Mouse (Mus musculus) hindbrain, embryonic 15.5 days (tissue): ENCODE data around the gene Arf6. TPM values are rescaled to one million over a fixed set of nuclear protein-coding genes. Genes with fewer than 3 reads are reported as not detected.
A peak's percentile ranks its signal among the peaks of the same experiment; 100 is the strongest.

Source experiments
- ATAC-seq: fragments of 200-750 bp; cut with Nextera tagmentation; 2 replicates; pipeline ENCODE4 v1.8.0; 2017; ENCODE audit warnings: low read depth, moderate number of reproducible peaks, moderate TSS enrichment; ENCODE audit not compliant: low FRiP score
- H3K27ac ChIP-seq: fragments of 300-500 bp; sonication (generic); replicated peaks from 2 replicates; pipeline ENCODE4 v1.5.1; 2015; ENCODE audit warnings: mild to moderate bottlenecking, inconsistent platforms
- H3K27me3 ChIP-seq: fragments of 300-500 bp; sonication (generic); 2 replicates; pipeline ENCODE4 v1.6.1; 2015; ENCODE audit warnings: control low read depth, inconsistent platforms
- H3K36me3 ChIP-seq: fragments of 300-500 bp; sonication (generic); 2 replicates; pipeline ENCODE4 v1.6.1; 2015; ENCODE audit warnings: control low read depth, inconsistent platforms
- H3K4me1 ChIP-seq: fragments of 300-500 bp; sonication (generic); replicated peaks from 2 replicates; pipeline ENCODE4 v1.6.1; 2015; ENCODE audit warnings: control low read depth, inconsistent platforms
- H3K4me2 ChIP-seq: fragments of 300-500 bp; sonication (generic); 2 replicates; pipeline ENCODE4 v1.6.1; 2015; ENCODE audit warnings: moderate library complexity, mild to moderate bottlenecking, inconsistent platforms
- H3K4me3 ChIP-seq: fragments of 300-500 bp; sonication (generic); 2 replicates; pipeline ENCODE4 v1.5.1; 2015; ENCODE audit warnings: mild to moderate bottlenecking, inconsistent platforms
- H3K9ac ChIP-seq: fragments of 300-500 bp; sonication (generic); 2 replicates; pipeline ENCODE4 v1.6.1; 2015; ENCODE audit warnings: inconsistent platforms
- H3K9me3 ChIP-seq: fragments of 300-500 bp; sonication (generic); 2 replicates; pipeline ENCODE4 v1.6.1; 2016; ENCODE audit warnings: control low read depth, inconsistent platforms
- WGBS: fragments of 180-500 bp; shearing (Covaris S2); methylation state at CpG from one replicate; pipeline ENCODE4 v1.1.7; 2015; 5-methylcytosine and 5-hydroxymethylcytosine counted together
- polyA plus RNA-seq: library from polyadenylated mRNA; unstranded; fragments of >200 nt; fragmentation: Nextera tagmentation; extraction: Ambion mirVana; gene quantifications from 2 replicates; pipeline ENCODE4 v1.2.1, GENCODE M21; 2015

The Arf6 gene
- polyA plus RNA-seq, 1 experiment from 2014 or later = 30.8 TPM

DNA sequence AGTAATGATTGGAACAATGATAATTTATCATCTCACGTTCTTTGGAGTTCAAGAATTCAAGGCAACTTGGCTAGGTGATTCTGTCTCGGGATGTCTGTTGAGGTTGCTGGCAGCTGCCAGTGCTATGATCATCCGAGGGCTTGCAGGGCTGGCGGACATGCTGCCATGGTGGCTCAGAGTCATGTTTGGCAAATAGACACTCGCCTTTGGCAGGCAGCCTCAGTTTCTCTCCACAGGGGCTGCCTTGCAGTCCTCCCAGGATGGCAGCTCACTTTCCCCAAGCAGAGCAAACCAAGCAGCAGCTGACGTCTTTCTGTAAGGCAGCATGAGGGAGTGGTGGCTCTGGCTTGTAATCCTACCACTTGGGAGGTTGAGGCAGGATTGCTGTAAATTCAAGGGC lies 22.5 kb downstream of the Arf6 start:
- Histone ChIP-seq H3K4me3 (no peak overlapping the region), H3K4me2 (no peak overlapping the region), H3K4me1 (no peaks in the 10 kb centered on the region), H3K27me3 (no peaks in the 10 kb centered on the region), H3K9me3 (no peaks in the 10 kb centered on the region), H3K27ac (no peak overlapping the region), H3K36me3 (no peaks in the 10 kb centered on the region), H3K9ac (no peak overlapping the region)
- ATAC-seq = no peak
- 81% methylated on average over 6 of the region's 6 CpGs for WGBS

DNA sequence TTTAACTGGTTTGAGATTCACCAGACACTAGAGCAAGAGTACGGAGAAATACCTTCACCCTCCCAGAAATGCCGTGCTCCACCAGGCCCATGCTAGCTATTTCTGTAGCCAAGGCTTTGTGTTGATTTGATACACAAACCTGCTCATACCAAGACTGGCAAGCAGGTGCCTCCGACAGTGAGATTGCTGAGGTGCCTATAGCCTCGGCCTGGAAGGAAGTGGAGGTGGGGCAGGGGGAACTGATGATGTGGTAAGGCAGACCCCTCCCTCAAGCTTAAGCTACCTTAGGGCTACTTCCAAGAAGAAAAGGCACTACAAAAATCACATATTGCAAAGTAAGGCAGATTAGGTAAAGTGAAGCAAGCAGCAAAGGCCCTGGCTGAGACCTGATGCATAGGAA lies 28.4 kb downstream of the Arf6 start:
- Histone ChIP-seq H3K9ac (no peak overlapping the region), H3K4me3 (no peak overlapping the region), H3K36me3 (no peaks in the 10 kb centered on the region), H3K27me3 (no peaks in the 10 kb centered on the region), H3K27ac (no peak overlapping the region), H3K9me3 (no peaks in the 10 kb centered on the region), H3K4me1 (no peaks in the 10 kb centered on the region; the same call in 1 of the 2 replicates), H3K4me2 (no peak overlapping the region)
- WGBS = 91% methylated on average over 4 of the region's 4 CpGs
- ATAC-seq = no peak

DNA sequence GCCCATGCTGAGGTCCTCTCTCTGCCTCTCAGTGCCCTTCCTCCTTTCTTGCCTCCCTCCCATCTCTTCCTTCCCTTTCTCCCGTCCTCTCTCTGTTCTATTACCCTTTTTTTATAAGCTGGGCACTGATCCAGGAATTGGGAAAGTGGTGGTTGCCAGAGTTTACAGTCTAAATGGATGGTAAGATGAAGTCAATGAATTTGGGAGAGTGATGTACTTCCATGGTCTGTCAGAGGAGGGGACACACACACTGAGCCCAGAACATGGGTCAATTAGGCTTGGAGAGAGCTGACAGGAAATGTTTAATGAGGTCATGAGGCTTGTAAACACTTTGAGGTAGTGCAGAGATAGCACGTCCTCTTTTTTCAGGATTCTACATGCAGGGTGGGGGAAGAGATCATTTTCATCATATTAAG lies 28.9 kb downstream of the Arf6 start:
- no peak overlapping the region for H3K4me2 ChIP-seq
- H3K9ac ChIP-seq = no peak overlapping the region
- H3K9me3 ChIP-seq = no peaks in the 10 kb centered on the region
- H3K4me1 ChIP-seq = no peaks in the 10 kb centered on the region; the same call in 1 of the 2 replicates
- no peak overlapping the region for H3K4me3 ChIP-seq
- WGBS = 32% methylated on average over 2 of the region's 2 CpGs
- no peak for ATAC-seq
- no peaks in the 10 kb centered on the region for H3K27me3 ChIP-seq
- H3K27ac ChIP-seq = no peak overlapping the region
- no peaks in the 10 kb centered on the region for H3K36me3 ChIP-seq

DNA sequence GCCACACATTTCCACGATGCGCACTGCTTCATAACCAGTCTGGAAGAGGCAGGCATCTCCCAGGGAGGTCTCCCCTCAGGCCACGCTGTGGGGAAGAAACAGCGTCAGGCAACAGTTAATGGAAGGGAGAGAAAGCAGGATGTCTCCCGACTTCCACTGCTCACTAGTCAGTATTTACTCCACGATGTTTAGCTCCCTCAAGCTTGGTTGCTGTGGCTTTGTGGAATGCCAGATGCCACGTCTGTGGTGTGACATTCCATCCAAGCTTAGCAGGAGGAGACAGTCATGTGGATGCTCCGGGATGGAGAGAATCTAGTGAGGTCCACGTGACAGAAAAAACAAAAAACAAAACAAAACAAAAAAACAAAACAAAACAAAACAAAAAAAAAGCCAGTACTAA lies 30.1 kb downstream of the Arf6 start:
- Histone ChIP-seq H3K9ac (no peak overlapping the region), H3K4me3 (no peak overlapping the region), H3K27ac (no peak overlapping the region), H3K4me2 (no peak overlapping the region), H3K36me3 (no peaks in the 10 kb centered on the region), H3K9me3 (no peaks in the 10 kb centered on the region), H3K4me1 (no peaks in the 10 kb centered on the region; the same call in 1 of the 2 replicates), H3K27me3 (no peaks in the 10 kb centered on the region)
- 70% methylated on average over 9 of the region's 9 CpGs for WGBS
- ATAC-seq = no peak

DNA sequence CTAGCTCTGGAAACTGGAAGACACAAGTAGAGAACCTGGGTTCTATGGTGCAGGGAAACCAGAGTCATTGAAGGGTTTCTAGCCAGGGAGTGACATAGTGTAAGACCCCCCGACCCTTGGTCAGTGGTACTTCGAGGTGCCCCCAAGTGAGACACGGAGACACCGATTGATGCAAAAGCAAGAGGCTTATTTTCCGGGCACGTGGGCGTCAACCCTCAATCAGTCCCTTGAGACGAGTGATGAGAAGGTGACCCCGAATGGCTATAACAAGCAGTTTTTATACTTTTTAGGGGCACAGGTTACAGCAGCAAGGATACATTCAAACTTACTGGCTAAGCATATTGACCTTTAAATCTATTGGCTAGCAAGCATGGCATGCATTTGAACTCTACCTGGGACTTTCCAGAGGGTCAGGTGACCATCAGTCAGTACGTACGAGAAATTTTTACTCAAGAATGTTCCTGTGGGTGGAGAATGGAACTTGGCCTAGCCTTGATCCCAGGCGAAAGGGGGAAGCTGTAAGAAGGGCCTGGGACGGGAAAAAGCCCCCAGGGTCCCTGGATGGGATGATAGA lies 30.7 kb downstream of the Arf6 start:
- Histone ChIP-seq H3K36me3 (no peaks in the 10 kb centered on the region), H3K9me3 (no peaks in the 10 kb centered on the region), H3K9ac (no peak overlapping the region), H3K4me2 (no peak overlapping the region), H3K4me3 (no peak overlapping the region), H3K27me3 (no peaks in the 10 kb centered on the region), H3K27ac (no peak overlapping the region), H3K4me1 (no peaks in the 10 kb centered on the region; the same call in 1 of the 2 replicates)
- 93% methylated on average over 13 of the region's 13 CpGs for WGBS
- no peak for ATAC-seq

DNA sequence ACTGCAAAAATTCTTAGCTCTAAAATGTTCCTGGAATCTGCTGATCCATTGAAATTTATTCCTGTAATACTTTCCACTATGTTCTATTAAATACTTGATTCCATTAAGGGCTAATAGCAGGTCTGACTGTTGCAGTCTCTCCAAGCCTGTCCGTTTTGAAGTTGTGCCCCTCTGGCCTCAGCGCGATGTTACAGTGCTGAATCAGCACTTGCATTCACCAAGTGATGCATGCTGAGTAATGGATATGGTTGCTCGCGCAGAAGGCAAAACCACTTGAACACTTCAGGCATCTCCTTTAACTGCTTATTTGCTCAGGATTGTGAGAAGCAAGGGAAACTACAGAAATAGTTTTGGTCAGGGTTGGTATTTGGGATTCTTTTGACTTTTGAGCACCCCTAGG lies 38.8 kb downstream of the Arf6 start:
- no peaks in the 10 kb centered on the region for H3K9me3 ChIP-seq
- no peak overlapping the region for H3K27ac ChIP-seq
- H3K4me1 ChIP-seq = no peaks in the 10 kb centered on the region
- no peaks in the 10 kb centered on the region for H3K27me3 ChIP-seq
- WGBS = 55% methylated on average over 5 of the region's 5 CpGs
- ATAC-seq = no peak
- no peaks in the 10 kb centered on the region for H3K36me3 ChIP-seq
- H3K4me3 ChIP-seq = no peak overlapping the region
- no peak overlapping the region for H3K9ac ChIP-seq
- no peak overlapping the region for H3K4me2 ChIP-seq

DNA sequence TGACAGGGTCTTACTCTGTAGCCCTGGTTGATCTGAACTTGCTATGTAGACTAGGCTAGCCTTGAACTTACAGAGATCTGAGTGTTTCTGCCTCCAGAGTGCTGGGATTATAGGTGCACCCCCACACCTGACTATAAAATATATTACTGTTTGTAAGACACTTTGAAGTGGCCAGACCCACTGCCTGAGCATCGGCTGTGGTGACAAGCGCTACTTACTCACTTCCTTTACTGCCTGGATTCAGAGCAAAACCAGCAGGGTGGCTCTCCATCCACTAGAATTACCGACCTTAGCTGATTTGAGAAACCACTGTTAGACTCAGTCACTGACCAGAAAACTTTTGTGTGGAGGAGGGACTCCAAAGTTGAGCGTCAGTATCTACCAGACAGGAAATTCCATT lies 40.0 kb downstream of the Arf6 start:
- H3K27ac ChIP-seq = no peak overlapping the region
- no peak overlapping the region for H3K9ac ChIP-seq
- WGBS = 76% methylated on average over 4 of the region's 4 CpGs
- H3K4me2 ChIP-seq = no peak overlapping the region
- H3K4me1 ChIP-seq = no peaks in the 10 kb centered on the region
- no peak for ATAC-seq
- H3K4me3 ChIP-seq = no peak overlapping the region
- no peaks in the 10 kb centered on the region for H3K27me3 ChIP-seq
- no peaks in the 10 kb centered on the region for H3K9me3 ChIP-seq
- no peaks in the 10 kb centered on the region for H3K36me3 ChIP-seq

DNA sequence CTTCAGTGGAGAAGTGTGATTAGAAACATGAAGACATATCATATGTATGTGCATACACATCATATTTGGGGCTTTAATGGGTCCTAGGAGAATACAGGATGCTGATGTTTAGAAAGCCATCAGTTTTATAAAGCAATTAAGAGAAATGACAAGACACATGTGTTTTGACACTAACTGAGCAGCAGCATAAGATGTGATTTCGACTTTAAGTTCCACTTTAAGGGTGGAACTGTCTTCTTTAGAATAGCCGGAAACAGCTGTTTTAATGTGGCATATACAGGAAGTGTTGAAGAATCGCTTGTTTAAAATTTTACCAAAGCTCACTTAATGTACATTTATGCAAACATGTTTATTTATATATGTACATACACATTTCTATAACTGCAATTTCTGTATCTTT lies 41.4 kb downstream of the Arf6 start:
- no peak overlapping the region for H3K4me3 ChIP-seq
- 71% methylated on average over 3 of the region's 3 CpGs for WGBS
- no peak overlapping the region for H3K4me2 ChIP-seq
- ATAC-seq = no peak
- H3K9ac ChIP-seq = no peak overlapping the region
- H3K27ac ChIP-seq = no peak overlapping the region
- H3K4me1 ChIP-seq = no peaks in the 10 kb centered on the region
- no peaks in the 10 kb centered on the region for H3K27me3 ChIP-seq
- no peaks in the 10 kb centered on the region for H3K36me3 ChIP-seq
- H3K9me3 ChIP-seq = no peaks in the 10 kb centered on the region

DNA sequence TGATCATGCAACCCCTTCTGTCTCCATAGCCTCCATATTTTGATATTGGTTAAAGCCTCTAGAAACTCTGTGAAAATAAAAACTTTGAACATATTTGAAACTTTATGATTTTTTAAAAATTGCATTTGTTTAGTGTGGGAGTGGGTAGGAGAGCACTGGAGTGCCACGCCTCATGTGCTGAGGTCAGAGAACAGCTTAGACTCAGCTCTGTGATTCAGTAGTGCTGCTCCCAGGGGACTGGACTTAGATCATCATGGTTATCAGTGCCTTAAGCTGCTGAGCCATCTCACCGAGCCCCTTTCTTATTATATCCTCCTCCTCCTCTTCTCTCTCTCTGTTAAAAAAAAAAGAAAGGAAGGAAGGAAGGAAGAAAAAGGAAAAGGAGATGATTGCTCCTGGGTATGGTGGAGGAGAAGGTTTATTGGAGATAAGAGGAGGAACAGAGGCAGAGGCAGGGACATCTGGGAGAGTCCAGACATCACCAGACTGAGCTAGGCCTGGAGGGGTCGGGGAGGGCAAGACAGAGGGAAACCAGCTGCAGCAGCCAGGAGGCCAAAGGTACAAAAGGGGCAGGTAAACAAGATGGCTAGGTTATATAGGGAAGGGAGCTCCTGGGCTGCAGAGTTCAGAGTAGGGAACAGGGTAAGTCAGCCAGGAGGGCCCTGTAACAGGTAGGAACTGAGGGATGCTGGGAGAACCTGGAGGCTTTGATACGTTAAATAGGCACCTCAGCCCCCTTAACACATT lies 43.0 kb downstream of the Arf6 start:
- Histone ChIP-seq H3K4me2 (no peak overlapping the region), H3K36me3 (no peaks in the 10 kb centered on the region), H3K4me3 (no peak overlapping the region), H3K9ac (no peak overlapping the region), H3K9me3 (no peaks in the 10 kb centered on the region), H3K27me3 (no peaks in the 10 kb centered on the region), H3K4me1 (no peaks in the 10 kb centered on the region), H3K27ac (no peak overlapping the region)
- ATAC-seq = no peak
- WGBS = 84% methylated on average over 4 of the region's 4 CpGs

DNA sequence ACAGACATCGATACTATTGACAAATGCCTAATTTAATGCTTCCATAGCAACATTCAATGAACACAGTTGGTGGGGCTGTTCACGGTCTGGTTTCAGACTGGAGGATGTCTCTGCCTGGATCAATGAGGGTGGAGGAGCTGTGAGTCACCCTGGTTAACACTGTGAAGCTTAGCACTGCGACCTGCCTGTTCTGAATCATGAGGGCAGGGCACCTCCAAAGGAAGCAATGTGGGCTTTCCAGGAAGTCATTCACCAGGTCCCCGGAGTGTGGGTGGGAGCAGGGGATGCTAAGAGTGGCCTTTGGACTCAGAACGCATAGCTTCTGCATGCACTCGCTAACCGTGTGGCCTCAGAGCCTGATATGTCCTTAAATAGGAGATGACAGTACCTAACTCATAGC lies 44.8 kb downstream of the Arf6 start:
- Histone ChIP-seq H3K4me1 (no peaks in the 10 kb centered on the region), H3K27ac (no peak overlapping the region), H3K4me2 (no peak overlapping the region), H3K9ac (no peak overlapping the region), H3K4me3 (no peak overlapping the region), H3K27me3 (no peaks in the 10 kb centered on the region), H3K36me3 (no peaks in the 10 kb centered on the region), H3K9me3 (no peaks in the 10 kb centered on the region)
- WGBS = 71% methylated on average over 7 of the region's 7 CpGs
- ATAC-seq = no peak

DNA sequence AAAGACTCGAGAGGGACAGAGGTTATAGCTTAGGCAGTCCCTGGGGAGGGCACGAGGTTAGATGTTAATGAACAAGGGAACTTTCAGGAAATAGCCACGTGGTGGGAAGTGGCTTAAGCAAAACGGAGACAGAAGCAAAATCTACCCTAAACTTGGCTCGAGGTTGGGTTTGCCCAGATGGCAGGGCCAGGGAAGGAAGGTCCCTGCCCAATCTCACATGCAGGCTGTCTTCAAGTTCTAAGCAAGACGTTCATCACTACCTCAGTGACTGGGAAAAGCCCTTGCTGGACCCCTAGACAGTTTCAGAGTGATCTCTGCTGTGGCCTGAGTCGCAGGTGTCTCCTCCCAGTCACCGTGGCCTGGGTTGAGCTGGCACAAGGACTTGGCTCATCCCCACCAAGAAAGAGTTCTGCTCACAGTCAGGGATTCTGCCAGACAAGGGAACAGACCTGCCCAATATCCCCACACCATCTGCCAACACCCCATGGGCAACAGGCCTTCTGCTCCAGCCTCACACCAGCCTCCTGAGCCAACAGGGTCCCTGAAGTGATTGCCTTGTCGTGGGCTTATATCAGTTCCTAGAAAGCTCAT lies 45.8 kb downstream of the Arf6 start:
- no peaks in the 10 kb centered on the region for H3K9me3 ChIP-seq
- no peak overlapping the region for H3K4me3 ChIP-seq
- WGBS = 61% methylated on average over 9 of the region's 9 CpGs
- H3K36me3 ChIP-seq = no peaks in the 10 kb centered on the region
- H3K4me1 ChIP-seq = no peaks in the 10 kb centered on the region
- no peak overlapping the region for H3K9ac ChIP-seq
- ATAC-seq = peak; percentile 72; the same call in 1 of the 2 replicates
- no peak overlapping the region for H3K27ac ChIP-seq
- H3K27me3 ChIP-seq = no peaks in the 10 kb centered on the region
- H3K4me2 ChIP-seq = no peak overlapping the region

DNA sequence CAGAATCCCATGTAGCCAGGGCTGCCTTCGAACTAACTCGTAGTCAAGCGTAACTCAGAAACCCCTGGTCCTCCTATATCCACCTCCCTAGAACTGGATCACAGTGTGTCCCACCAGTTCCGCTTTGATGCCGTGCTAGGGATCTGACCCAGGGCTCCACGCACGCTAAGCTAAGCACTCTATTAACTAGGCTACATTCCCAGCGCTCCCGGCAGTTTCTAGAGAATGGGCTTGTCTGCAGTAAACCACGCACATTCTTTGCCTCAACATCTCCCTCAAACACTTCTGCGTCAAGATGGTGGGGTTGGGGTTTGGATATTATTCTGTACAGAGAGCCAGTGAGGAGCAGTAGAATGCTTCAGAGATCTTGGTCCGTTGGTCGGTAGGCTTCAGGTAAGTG lies 46.7 kb downstream of the Arf6 start:
- 85% methylated on average over 13 of the region's 13 CpGs for WGBS

More for the DNA sequence above, 46.7 kb downstream of the Arf6 start:
- no peaks in the 10 kb centered on the region for H3K36me3 ChIP-seq
- no peak overlapping the region for H3K4me3 ChIP-seq
- H3K4me2 ChIP-seq = no peak overlapping the region
- ATAC-seq = no peak
- H3K27me3 ChIP-seq = no peaks in the 10 kb centered on the region
- H3K4me1 ChIP-seq = no peaks in the 10 kb centered on the region
- H3K9ac ChIP-seq = no peak overlapping the region
- H3K27ac ChIP-seq = no peak overlapping the region
- no peaks in the 10 kb centered on the region for H3K9me3 ChIP-seq
